Mouse (Mus musculus) heart, adult 2 months (tissue): Measurements from ENCODE around the gene Usp46.

Experiments used
- CTCF ChIP-seq: fragments of 200-600 bp; IDR thresholded peaks from 2 replicates; pipeline ENCODE4 v1.8.1; 2022; ENCODE audit warnings: antibody characterized with exemption, mild to moderate bottlenecking, moderate library complexity
- POLR2A ChIP-seq: fragments of 200-500 bp; IDR thresholded peaks from 2 replicates; pipeline ENCODE4 v1.6.1; 2011; ENCODE audit warnings: mild to moderate bottlenecking, low read depth, low read length, control low read depth; ENCODE audit not compliant: insufficient read depth

DNA sequence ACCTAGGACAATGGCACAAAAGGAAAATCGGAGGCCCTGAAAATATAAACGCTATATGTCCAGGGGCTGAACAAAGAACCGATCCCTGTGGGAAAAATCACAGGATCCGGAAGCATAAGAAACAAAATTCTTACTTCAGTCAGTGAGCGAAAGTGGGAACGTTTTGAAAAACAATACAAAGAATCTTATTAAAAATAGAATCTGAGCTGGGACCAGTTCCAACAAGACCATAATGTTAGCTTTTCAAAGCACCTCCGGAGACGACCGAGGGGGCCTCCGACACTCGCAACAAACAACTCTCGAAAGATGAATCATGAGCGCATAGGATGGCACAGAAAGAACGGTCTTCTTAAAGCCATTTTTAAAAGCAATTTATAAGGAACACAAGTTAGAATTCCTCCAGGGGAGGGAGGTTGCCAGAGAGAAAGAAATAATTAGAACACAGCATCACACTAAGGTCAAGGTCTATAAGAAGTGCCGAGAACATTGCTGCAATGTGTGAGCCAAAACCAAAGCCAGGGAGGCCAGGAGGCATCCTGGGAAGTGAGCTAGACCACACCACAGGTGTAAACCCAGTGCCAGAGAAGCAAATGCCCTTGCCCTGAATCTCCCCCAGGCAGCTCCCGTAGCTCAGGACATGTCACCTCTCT lies 19.3 kb downstream of the Usp46 start:
- TF ChIP-seq CTCF (no peak), POLR2A (no peak)
